Mouse (Mus musculus) testis, adult 2 months (tissue): ENCODE results near the gene Bglap. TPM values are rescaled to one million over a fixed set of nuclear protein-coding genes. Genes with fewer than 3 reads are reported as not detected.

Source experiments
- H3K27ac ChIP-seq: fragments of 200-500 bp; 2 replicates; pipeline ENCODE4 v1.5.1; 2012; ENCODE audit warnings: low read depth, low read length; ENCODE audit not compliant: control insufficient read depth, insufficient read depth
- H3K27me3 ChIP-seq: fragments of 200-500 bp; 2 replicates; pipeline ENCODE4 v1.6.1; 2012; ENCODE audit warnings: mild to moderate bottlenecking, low read length, moderate library complexity; ENCODE audit not compliant: control insufficient read depth, insufficient read depth
- H3K36me3 ChIP-seq: fragments of 200-500 bp; 2 replicates; pipeline ENCODE4 v1.6.1; 2012; ENCODE audit warnings: mild to moderate bottlenecking, low read length; ENCODE audit not compliant: control insufficient read depth, insufficient read depth
- H3K4me1 ChIP-seq: fragments of 200-500 bp; 2 replicates; pipeline ENCODE4 v1.6.1; 2012; ENCODE audit warnings: low read length; ENCODE audit not compliant: control insufficient read depth, insufficient read depth
- H3K4me3 ChIP-seq: fragments of 200-500 bp; 2 replicates; pipeline ENCODE4 v1.5.1; 2012; ENCODE audit warnings: low read depth, mild to moderate bottlenecking, low read length, moderate library complexity, mixed read lengths; ENCODE audit not compliant: control insufficient read depth
- CTCF ChIP-seq: fragments of 200-500 bp; IDR thresholded peaks from 2 replicates; pipeline ENCODE4 v1.5.1; 2012; ENCODE audit warnings: low read depth, mild to moderate bottlenecking, inconsistent platforms, low read length, moderate library complexity; ENCODE audit not compliant: control insufficient read depth, insufficient read depth, insufficient replicate concordance
- POLR2A ChIP-seq: fragments of 200-500 bp; IDR thresholded peaks from 2 replicates; pipeline ENCODE4 v1.6.1; 2012; ENCODE audit warnings: low read depth, mild to moderate bottlenecking, inconsistent platforms, low read length, moderate library complexity; ENCODE audit not compliant: control insufficient read depth
- polyA plus RNA-seq: library from polyadenylated mRNA; depleted of rRNA; stranded (reverse); fragments of >200 nt; gene quantifications from 2 replicates; pipeline ENCODE4 v1.2.3, GENCODE M21; 2012

Gene Bglap
- polyA plus RNA-seq, 1 experiment, result not detected

- peaks cover 13% of the 10 kb centered on the region for H3K36me3 ChIP-seq
- no peaks in the 10 kb centered on the region for H3K4me1 ChIP-seq
- H3K4me3 ChIP-seq, result no peak overlapping the region
- H3K27me3 ChIP-seq, result no peaks in the 10 kb centered on the region
- TF ChIP-seq CTCF, result no peak
- TF ChIP-seq POLR2A, result no peak
- no peak overlapping the region for H3K27ac ChIP-seq
Measured at GRCm38 (mm10) chr3:88350732-88351131, 33.5 kb downstream of the Bglap start.

GRCm38 (mm10) chr3:88339006-88339405 is 45.3 kb downstream of the Bglap start:
- H3K36me3 ChIP-seq, result peaks cover 3% of the 10 kb centered on the region

GRCm38 (mm10) chr3:88338316-88338715 is 45.9 kb downstream of the Bglap start:
- Histone ChIP-seq H3K4me3 (no peak overlapping the region), H3K36me3 (no peaks in the 10 kb centered on the region; the same call in 1 of the 2 replicates), H3K4me1 (peaks cover 8% of the 10 kb centered on the region), H3K27me3 (no peaks in the 10 kb centered on the region), H3K27ac (no peak overlapping the region)
- TF ChIP-seq CTCF, result no peak
- TF ChIP-seq POLR2A, result no peak

More at GRCm38 (mm10) chr3:88339006-88339405, 45.3 kb downstream of the Bglap start:
- Histone ChIP-seq H3K4me3 (no peak overlapping the region), H3K27ac (no peak overlapping the region), H3K27me3 (no peaks in the 10 kb centered on the region), H3K4me1 (peaks cover 8% of the 10 kb centered on the region)
- TF ChIP-seq CTCF (no peak), POLR2A (no peak)

GRCm38 (mm10) chr3:88337367-88338020 is 46.8 kb downstream of the Bglap start:
- H3K27me3 ChIP-seq, result no peaks in the 10 kb centered on the region
- no peak overlapping the region for H3K4me3 ChIP-seq
- TF ChIP-seq CTCF, result no peak
- no peak for TF ChIP-seq POLR2A
- H3K27ac ChIP-seq, result no peak overlapping the region
- H3K4me1 ChIP-seq, result peaks cover 14% of the 10 kb centered on the region
- H3K36me3 ChIP-seq, result no peaks in the 10 kb centered on the region; the same call in 1 of the 2 replicates

- Histone ChIP-seq H3K4me3 (peak within 1 kb of the TSS; percentile 99), H3K36me3 (no peaks in the 10 kb centered on the region; the same call in 1 of the 2 replicates), H3K27me3 (no peaks in the 10 kb centered on the region), H3K27ac (peak within 1 kb of the TSS; percentile 98), H3K4me1 (peaks cover 18% of the 10 kb centered on the region)
- TF ChIP-seq CTCF, result no peak
- TF ChIP-seq POLR2A, result peak; percentile 99
Measured at GRCm38 (mm10) chr3:88336058-88337013, 47.9 kb downstream of the Bglap start, which contains the start of the genes Tmem79 and Smg5. Gene Tmem79, minus strand, starts transcription at chr3:88336148. Gene Smg5, plus strand, starts transcription at chr3:88336260.

GRCm38 (mm10) chr3:88335436-88336053 is 48.7 kb downstream of the Bglap start:
- TF ChIP-seq POLR2A (no peak), CTCF (no peak)
- H3K4me1 ChIP-seq, result peaks cover 18% of the 10 kb centered on the region
- no peaks in the 10 kb centered on the region; the same call in 1 of the 2 replicates for H3K36me3 ChIP-seq
- H3K27me3 ChIP-seq, result no peaks in the 10 kb centered on the region
- peak overlapping the region; percentile 98 for H3K27ac ChIP-seq
- H3K4me3 ChIP-seq, result peak overlapping the region; percentile 99

- Histone ChIP-seq H3K4me3 (peak overlapping the region; percentile 99; the same call in 1 of the 2 replicates), H3K27ac (no peak overlapping the region), H3K27me3 (no peaks in the 10 kb centered on the region), H3K36me3 (no peaks in the 10 kb centered on the region; the same call in 1 of the 2 replicates), H3K4me1 (peaks cover 18% of the 10 kb centered on the region)
- TF ChIP-seq CTCF, result no peak
- no peak for TF ChIP-seq POLR2A
Measured at GRCm38 (mm10) chr3:88334902-88335435, 49.3 kb downstream of the Bglap start.
